Mouse (Mus musculus) spleen, postnatal 36 days (tissue): ENCODE results near the gene Cyth2.

Source experiments
- DNase-seq, 2 experiments: peaks; one replicate each; pipeline ENCODE4 v3.0.0; 2022; ENCODE audit warnings: low spot score in 2 of 2, mixed read lengths in 1 of 2

Cyth2 gene

DNA sequence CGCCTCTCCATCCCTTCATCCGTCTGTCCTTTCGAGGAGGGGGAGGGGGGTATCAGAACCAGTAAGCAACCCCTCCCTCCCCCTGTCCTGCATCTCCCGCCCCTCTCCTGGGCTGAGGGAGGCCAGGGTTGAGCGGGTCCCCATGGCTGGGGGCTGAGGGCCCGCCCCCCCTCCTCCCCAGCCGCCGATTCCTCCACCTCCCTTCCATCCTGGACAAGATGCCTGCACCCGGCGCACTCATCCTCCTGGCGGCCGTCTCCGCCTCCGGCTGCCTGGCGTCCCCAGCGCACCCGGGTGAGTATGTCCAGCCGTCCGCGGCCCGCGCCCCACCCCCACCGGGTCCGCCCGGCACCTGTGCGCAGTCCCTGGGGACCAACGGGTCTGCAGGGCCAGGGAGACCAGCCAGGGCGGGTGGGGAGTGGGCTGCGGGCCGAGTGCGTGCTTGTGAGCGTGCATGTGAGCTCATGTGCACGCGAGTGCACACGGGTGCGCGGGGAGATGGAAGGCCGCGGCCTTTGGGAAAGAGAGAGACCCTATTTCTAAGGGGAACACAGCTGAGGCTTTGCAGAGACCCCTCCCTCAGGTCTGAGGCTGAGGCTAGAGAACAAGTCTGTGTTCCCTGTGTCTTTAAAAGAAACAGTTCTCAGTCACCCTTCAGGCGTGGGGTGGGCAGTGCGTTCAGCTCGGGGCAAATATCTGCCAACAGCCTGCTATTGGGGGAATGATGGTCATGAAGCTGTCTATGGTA is 28.8 kb downstream of the Cyth2 start:
- no peak for DNase-seq

DNA sequence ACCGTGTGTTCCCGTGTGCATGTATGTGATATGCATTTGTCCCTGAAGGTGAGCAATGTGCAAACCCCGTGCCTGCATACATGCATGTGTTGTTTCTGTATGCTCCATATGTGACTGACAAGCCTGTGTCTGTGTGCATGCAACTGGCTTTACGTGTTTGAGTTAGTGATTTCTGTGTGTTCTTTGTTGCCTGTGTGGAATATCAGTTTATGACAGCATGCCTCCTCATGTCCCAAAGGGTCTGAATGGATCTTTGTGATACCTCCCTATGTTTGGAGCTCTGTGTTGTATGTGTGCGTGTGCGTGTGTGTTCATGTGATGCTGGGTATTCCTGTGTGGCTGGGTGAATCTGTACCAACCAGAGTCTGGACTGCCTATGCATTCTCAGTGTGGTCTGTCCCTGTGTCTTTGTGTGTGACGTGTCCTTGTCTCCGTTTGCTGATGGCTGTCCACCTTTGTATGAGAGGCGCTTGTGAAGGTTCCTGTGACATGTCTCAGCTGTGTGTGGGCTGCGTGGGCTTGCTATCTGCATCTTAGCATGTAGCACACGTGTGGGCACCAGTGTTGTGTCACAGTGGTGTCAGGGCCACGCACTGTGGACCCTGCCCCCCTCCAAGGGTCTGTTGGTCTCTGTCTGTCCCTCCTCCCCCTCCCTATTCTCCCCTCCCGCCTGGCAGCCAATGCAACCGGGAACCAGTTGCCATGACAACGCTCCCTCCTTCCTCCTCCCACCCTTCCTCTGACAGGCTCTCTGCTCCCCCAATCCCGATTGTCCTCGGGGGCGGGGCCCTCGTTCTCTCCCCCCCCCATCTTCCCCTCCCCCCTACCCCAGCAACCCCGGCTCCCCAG is 29.6 kb downstream of the Cyth2 start, which contains the start of gene Sult2b1:
Sult2b1 (minus strand) TSS at position 146 of the 849 bp plus-strand sequence.
- no peak for DNase-seq

DNA sequence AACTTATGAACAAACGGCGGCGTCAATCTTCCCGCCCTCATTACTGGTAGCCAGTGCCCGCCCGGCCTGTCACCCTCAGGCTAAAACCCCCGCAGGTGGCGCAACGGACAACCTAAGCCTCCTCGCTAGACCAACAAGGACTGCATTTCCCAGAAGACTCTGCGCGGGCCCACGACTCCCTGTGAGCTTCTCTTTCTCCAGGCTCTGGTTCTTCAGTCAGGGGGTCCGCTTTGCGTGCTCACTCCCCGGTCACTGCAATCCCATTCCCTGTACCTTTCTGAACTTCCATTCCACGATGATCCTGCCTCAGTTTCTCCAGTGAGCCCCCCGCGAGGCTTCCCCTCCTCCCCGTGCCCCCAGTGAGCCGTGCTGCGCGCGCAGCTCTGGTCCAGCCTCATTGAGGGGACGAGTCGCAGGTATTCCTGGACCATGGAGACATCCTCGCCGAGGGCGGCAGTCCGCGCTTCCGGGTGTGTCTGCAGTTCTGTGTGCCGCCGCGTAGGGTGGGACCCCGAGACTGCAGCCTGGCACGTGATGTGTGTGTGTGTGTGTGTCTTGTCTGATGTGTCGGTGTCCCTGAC is 30.8 kb downstream of the Cyth2 start, which contains the start of gene Lmtk3:
Lmtk3 (plus strand) TSS at position 228 of the 581 bp plus-strand sequence.
- DNase-seq: peak; percentile 55 to 66

DNA sequence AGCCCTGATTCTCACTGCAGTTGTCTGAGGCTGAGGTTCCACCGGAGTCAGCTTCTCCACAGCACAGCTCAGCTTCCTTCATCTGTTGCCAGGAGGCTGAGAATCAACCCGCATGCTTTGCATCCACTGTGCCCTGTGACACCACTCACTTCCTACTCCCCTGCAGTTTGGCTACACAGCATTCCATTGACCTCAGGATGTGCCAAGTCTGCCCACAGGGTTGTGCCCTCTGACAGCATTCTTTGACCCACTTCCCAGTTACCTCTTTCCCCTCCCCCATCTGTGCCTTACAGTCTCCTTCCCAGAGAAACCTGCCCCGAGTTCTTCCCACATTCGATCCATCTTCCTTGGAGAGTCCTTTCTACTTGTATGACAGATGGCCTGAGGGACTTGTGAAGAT is 32.1 kb downstream of the Cyth2 start:
- DNase-seq: no peak

DNA sequence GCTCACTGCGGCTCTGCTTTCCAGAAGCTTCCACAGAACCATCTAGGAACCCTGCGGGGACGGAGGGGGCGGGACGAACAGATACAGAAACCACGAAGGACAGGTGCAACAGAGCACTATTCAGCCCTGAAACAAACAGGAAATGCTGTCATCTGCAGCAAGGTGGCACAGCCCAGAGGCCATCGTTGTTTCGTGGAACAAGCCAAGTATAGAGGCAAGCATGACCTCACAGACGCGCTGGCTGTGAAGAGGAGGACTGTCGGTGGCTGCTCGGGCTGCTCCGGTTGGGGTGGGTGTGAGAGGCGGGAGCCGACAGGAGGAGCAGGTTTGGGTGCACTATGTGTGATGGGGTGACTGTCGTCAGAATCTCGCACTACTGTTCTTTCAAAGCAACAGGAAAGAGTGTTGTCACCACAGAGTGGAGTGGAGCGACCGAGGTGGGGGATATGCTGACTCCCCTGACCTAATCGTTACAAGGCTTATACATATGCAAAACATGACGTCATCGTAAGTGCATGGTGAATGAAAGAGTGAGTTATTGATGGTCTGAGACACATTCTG is 35.2 kb downstream of the Cyth2 start:
- peak in 1 of 2 experiments; percentile 18 for DNase-seq

DNA sequence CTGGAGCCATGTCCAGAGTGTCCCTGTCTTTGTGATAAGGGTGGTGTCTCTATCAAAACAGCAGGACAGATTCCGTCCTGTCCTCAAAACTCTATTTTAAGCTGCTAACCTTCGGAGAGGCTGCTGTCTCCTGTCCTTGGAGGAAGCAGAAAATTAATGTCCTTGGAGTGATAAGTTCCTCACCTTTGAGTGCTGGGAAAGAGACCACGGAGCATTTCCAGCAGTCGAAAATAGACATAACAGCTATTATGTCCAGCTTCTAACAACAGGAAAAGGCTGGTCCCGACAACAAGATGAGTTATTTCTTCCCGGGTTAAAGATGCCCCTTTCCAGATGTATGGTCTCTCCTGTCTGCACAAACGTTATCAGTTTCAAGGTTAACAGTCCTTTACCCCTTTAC is 39.1 kb downstream of the Cyth2 start:
- no peak for DNase-seq

DNA sequence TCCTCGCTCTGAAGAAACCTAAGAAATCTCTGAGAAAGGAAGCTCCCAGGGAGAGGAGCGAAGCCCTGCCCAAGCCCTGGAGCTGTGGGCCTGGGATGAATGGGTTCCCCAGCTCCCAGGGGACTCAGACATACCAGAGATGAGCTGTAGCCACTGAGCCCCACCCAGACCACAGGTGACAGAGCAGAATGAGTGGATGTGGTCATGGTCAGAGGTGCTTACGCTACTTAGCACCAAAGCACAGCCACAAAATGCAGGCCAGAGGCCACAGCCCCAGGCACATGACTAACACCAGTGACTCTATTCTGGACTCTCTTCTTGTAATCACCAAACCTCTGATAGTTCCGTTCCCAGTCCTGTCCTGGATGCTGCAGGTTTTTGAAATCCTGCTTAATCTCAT is 43.3 kb downstream of the Cyth2 start:
- no peak for DNase-seq

DNA sequence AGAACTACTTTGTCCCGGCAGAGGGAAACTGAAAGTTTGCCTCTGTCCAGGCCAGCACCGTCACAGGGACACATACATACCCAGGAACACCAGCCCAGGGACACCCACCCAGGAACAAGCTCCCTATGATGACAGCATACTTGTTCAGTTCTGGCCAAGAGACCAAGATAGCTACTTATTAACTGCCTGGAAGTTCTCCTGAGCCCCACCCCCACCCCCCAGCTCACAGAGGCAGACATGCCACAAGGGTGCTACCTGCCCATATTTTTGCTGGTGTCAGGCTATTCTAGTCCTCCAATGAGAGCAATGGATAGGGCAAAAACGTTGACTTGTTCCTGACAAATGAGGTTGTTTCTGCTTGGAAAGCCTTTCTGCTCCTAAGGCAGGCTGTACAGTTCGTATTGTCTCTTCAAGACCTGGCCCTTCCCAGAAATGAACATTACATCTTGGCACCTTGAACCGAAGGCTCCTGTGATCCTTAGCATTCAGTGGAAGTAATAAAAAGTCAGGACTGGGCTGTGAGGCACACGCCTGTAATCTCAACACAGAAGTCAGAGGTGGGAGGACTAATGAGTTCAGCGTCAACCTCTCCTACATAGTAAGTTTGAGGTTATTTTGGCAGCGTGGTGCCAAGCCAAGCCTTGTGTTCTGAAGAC is 43.8 kb downstream of the Cyth2 start:
- DNase-seq: no peak

DNA sequence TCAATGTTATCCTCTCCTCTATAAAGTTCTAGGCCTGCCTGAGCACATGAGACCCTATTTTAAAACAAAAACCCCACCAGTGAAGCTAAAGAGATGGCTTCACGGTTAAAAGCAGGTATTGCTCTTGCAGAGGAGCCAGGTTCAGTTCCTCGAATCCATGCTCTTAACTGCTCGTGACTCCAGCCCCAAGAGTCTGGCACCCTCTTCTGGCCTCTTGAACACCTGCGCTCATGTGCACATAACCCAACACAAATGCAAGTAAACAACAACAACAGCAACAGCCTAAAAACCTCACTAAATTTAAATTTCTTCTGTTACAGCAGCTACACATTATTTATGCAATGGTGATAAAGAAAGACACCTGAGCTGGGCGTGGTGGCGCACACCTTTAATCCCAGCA is 46.9 kb downstream of the Cyth2 start:
- no peak for DNase-seq

DNA sequence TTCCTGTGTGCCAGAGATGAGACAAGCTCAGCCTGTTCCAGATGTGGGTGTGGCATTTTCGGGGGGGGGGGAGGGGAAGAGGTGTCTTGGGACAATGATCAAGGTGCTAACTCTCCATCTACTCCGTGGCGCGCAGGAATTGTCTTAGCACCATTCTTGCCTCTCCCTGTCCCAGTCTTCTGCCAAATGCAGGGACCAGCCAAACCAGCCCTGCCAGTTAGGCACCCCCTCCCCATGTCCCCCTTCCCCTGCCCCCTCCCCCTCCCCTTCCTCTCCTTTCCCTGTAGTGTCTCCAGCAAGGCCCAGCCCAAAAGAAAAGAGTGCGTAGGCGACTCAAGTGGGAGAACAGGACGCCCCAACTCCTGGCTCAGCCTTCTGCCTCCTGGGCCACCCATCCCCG is 47.6 kb downstream of the Cyth2 start:
- DNase-seq: no peak

DNA sequence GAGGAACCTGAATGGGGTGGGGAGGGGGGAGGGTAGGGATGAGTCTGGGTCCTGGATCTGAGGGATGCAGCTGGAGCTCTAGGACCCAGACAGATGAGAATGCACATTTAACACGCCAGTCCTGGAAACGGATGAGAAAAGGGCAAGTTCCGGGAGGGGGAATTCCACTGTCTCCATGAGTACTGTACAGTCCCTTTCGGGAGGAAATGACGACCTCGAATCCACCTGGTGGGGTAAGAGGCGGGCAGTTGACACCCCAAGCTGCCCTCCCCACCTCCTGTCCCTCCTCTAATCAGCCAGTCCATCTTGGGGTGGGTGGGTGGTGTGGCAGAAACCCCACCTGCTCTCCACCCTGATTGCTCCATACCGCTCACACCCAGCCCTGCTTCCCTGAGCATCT is 48.4 kb downstream of the Cyth2 start:
- DNase-seq: no peak

DNA sequence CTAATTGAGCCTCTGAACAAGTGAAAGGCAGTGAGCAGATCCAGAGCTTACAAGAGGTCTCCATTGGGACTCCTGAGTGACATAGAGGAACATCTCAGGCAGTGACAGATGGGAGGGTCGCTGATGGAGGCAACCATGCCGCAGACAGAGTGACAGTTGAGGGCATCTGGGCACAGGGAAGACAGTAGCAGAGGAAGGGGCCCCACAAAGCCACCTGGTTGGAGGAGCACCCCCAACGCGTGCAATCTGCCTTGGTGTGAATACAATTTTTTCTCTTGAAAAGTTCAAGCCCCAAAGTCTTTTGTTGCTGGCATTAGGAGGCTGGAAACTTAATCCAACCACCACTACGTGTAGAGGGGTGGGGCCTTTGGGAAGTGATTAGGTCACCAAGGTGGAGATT is 54.2 kb downstream of the Cyth2 start:
- DNase-seq: no peak

DNA sequence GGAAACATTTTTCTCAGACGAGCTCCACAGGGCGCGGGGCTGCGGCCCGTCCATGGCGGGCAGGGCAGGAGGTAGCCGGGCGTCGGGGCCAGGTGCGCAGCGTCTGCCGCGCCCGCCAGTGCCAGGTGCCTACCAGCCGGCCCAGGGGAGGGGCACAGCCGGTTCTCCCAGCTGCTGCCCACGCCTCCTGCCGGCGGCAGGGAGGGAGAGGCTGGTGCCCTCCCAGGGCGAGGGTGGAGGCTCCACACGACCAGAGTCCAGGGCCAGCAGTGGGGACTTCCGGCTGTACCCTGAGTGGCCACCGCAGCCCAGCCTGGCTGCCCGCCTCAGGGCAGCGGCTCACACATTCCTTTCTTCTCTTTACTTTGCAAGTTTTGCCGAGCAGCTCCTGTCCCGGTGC is 55.0 kb downstream of the Cyth2 start:
- DNase-seq: no peak
